Mouse (Mus musculus): ENCODE measurements around the gene Hsdl2.

- TF ChIP-seq CTCF (IDR thresholded peaks at IDR 0.05; ENCODE audit: low read depth, low read length) = no peak
- TF ChIP-seq POLR2A (IDR thresholded peaks at IDR 0.05; ENCODE audit: extremely low read depth, insufficient read depth, low read length) = no peak
Observed at GRCm38 (mm10) chr4:59649119-59649518, 67.8 kb downstream of the Hsdl2 start.

Data from liver, adult 2 months (tissue).